Mouse (Mus musculus): ENCODE measurements at regions not wholly inside any gene's neighbourhood (a gene's known extent, or its start where the extent isn't known, plus 50 kb on each side); places are given as distances from the start of the nearest gene placed in this dataset.

DNA sequence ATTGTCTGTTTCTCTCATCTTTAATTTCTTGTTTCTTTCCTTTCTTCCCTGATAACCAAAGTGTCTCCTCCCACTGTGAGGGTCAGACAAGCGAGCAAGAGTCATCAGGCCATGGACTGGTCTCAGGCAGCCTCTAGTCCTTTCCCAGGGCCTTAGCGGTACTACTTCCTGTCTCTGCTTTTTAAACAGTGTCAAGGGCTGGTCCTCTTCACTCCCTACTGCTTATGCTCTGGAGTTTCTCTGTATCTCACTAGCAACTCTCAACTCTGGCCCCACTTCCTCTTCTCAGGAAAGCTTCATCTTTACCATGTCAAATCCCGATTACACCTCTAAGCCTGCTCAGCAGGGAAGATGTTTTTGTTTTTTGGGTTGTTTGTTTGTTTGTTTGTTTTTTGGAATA lies 124.1 kb downstream of the Pten start:
- no peak for DNase-seq (ENCODE audit: low spot score)

DNA sequence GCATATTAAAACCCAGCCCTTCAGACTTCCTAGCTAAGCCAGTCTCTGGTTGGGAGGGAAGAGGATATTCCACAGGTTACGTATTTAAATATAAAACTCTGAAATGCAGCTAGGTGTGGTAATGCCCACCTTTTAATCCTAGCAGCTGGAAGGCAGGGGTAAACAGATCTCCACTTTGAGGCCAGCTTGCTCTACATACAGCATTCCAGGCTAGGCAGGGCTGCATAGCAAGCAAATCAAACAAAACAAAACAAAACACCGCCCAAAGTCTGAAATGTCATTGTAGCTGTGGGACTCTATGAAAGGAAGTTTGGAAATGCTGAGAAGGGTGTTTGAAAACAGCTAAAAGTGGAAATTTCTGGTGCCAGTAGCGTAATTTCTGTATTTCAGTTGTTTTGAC lies 127.0 kb downstream of the Pten start:
- no peak for DNase-seq (ENCODE audit: low spot score)

DNA sequence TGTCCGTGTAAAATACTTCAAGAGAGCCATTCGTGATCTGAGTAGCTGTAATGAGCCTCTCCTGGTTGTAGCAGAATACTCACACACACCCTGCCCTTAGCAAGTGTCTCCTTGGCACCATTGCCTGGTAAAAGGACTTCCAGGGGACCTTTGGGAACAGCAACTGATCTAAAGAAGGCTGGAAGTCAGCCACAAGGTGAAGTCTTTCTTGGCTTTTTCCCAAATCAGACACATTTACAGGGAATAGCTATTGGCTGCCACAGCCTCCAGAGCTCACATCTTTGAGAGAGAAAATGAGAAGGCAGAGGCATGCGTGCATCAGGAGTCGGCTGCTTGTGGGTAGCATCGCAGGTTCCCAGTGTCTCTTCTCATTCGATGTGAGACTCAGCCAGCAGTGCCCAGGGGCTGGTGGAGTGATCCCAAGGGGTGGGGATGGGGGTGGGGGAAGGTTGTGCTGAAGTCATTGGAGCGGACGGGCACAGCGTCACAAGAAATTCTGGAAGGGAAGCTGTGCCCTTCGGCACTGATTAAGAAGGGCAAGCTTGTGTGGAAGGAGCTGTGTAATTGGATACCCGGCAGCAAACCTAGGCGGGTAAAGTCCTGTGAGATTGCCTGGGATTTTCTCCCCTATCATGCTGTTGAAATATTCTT lies 128.3 kb downstream of the Pten start:
- DNase-seq (ENCODE audit: low spot score), result peak; percentile 18

DNA sequence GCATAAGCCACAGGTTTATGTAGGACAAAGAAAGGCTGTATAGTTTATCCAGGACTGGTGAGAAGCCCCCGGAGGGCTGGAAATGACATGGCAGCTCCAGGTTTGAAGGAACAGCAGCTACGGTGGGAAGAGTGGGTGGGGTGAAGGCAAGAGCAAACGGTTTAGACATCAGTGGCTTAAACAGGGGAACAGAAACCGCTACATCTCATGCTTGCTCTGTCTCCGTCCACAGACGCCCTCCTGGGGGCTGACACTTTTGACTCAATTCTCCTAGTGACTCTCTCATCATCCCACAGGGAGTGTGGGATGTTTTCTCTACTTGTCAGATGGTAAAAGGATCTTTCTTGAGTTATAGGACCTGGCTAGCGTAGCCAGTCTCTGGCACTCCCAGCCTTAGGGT lies 129.9 kb downstream of the Pten start:
- no peak for DNase-seq (ENCODE audit: low spot score)

DNA sequence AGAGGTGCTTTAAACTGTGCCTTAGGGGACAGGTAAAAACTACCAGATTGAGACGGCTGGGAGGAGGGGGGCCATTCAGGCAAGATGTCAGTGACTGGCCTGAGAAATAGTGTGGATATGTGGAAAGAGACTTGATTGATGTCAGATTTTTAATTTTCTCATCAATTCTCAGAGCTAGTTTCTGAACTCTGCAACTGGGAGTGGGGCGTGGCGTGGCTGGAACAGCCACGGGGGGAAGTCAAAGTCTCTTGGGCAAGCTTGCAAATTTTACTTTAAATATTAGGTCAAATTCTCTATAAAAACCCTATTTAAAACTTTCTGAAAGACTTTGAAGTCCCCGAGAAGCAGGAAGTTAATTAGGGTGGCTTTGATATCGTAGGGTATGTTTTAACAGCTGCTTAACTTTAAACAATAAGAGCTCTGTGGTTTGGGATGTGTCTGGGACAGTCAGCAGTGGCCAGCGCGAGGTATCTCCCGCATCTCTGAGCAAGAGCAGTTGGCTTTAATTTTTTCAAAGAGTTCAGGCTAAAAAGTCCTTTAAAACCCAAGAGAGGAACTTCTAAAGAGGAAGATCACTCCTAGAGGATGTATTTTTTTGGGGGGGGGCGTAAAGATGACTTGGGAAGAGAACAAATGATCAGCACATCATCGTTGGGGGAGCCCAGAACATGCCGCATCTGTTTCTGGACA lies 131.5 kb downstream of the Pten start:
- DNase-seq (ENCODE audit: low spot score), result no peak

DNA sequence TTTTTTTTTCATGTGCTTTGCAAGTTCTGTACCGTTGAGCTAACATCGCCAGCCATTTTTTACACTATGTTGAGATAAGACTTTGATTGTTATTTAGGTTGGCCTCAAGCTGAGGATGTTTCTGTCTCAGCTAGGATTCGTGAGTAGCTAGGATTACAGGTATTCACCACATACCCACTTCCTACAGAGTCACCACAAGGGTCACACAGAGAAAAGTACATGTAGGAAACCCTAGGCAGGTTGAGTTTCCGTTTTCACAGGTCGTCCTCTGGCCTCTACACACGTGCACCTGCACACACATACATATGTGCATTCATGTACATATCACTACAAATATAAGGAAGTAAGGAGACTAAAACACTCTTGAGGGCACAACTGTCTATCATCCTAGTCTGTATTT lies 133.5 kb downstream of the Pten start:
- DNase-seq (ENCODE audit: low spot score), result no peak

DNA sequence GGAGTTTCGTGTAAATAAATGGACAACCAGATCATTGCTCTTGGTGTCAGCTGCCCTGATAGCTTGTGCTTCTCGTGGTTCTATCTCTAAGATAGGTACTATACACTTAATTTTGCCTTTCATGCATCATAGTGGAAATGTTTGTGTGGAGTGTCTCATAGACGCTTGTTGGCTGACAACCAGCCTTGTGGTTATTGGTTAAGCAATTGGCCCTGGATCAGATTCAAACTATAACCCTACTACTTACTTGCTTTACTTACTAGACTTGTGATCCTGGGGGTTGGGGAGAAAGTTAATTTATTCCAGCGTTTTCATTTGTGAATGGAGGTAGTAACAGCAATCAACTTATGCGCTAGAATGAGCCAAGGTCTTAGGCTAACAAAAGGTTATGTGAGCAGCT lies 135.2 kb downstream of the Pten start:
- DNase-seq (ENCODE audit: low spot score), result no peak

DNA sequence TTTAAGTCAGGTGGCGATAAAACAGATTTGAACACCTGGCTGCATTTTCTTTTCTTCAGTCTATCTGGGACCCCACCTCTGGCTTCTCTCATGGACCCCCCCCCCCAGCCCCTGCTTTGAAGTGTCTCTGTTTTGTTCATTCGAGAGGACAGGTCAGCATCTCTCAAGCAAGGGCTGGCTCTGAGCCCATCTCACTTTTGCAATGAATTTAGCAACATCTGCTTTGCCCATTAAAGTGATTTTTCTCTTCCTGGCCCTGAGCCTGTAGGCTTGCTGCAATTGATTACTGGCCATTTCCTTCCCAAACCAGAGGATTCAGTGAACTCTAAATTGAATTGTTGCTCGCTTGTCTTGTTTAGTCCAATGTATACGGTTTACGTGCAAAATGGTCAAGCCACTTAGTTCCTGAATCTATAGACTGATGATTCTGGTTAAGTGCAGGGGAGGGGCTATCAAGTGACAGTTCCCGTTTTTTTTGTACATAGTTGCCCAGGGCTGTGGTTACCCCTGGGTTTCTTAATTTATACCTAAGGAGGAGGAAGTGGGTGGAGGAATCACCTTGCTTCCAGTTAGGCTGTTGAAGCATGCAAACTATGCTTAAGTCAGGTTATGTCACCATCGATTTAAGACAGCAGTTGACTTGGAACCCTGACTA lies 146.3 kb downstream of the Pten start:
- no peak for DNase-seq (ENCODE audit: low spot score)

DNA sequence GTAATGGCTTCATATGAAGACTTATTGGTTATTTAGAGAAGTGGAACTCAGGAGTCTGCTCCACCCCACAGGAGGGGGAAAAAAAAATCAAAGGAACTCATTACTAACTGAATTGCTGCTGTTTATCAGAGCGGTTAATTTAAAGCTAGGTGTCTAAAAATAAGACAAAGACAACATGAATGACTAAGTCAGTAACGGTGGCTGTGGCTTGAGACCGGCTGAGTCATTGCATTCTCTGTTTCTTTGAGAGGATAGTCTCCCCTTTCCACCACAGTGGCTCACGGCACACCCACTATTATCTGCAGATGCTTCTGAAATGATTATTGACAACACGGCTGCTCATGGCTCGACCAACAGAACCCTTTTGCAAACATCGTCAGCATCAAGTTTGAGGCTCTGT lies 147.2 kb downstream of the Pten start:
- no peak for DNase-seq (ENCODE audit: low spot score)

DNA sequence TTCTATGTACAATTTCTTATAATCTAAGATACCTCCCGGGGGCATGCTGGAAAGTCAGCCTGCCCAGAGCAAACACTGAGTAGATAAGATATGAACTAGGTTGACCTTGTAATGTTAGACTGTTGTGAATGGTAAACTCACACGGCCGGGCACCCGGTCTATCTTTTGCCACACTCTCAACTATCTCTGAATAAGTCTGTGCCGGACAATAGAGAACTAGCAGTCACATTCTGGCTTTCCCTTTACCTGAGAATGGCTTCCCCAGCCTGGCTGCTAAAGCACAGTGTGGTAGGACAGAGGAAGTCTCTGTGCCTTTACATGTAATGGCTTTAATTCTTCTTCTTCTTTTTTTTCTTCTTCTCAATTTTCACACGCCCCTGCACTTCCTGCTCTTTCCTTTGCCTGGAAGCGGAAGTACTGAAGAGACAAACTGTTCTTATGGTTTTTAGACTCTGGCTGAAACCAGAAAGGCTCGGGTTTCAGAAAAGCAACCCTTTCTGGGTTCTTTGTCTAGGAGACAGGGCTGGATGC lies 148.7 kb downstream of the Pten start:
- peak; percentile 31 for DNase-seq (ENCODE audit: low spot score)

DNA sequence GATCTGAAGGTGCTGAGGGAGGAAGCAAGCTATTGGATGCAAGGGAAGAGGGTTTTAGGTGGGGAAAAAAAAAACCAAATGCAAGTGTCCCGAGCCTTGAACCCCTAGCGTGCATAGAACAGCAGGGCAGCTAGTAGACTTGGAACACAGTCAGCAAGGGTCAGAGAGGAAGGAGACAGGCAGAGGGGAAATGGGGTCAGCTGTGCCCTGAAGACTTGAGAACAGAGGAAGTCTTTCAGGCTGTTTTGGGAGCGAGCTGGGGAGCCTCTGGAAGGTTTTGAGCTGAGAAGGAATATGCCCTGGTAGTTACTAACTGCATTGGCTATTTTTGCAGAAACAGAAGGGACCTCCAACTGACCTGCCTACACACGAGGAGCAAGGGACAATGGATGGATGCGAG lies 149.5 kb downstream of the Pten start:
- no peak for DNase-seq (ENCODE audit: low spot score)

DNA sequence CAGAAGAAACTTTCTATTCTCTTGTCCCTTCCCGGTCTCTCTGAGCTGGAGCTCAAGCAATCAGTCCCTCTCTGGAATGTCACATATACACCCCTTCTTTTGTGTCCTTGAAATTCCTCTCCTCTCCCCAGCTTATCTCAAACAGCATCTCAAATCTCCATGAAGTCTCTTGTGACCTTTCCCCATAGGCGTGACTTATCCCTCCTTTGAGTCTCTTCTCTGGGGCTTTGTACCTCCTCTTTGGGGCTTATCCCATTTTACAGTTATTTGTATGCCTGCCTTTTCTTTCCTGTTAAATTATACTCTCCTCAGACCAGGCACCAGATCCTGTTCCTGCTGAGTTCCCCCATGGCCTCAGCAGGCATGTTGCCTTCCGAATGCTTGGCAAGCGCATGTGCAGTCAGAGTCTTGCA lies 152.8 kb downstream of the Pten start:
- no peak for DNase-seq (ENCODE audit: low spot score)

DNA sequence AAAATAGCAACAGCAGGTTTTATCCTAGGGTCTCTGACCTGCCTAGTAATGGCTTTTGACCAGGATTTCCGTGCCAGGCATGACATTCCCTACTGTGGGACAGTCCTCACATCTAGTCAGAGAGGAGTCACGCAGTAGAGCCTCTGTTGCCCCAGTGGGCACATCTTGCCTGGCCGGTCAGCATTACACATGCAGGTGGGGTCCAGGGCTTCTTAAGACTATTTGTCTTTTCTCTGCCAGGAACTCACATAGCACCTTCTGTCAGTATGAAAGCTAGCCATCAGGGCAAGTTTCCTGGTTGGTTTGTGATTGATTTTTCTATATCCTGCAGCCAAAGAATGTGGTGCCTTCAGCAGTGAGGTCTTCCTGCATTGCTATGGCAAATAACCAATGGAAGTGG lies 155.0 kb downstream of the Pten start:
- DNase-seq (ENCODE audit: low spot score), result no peak

DNA sequence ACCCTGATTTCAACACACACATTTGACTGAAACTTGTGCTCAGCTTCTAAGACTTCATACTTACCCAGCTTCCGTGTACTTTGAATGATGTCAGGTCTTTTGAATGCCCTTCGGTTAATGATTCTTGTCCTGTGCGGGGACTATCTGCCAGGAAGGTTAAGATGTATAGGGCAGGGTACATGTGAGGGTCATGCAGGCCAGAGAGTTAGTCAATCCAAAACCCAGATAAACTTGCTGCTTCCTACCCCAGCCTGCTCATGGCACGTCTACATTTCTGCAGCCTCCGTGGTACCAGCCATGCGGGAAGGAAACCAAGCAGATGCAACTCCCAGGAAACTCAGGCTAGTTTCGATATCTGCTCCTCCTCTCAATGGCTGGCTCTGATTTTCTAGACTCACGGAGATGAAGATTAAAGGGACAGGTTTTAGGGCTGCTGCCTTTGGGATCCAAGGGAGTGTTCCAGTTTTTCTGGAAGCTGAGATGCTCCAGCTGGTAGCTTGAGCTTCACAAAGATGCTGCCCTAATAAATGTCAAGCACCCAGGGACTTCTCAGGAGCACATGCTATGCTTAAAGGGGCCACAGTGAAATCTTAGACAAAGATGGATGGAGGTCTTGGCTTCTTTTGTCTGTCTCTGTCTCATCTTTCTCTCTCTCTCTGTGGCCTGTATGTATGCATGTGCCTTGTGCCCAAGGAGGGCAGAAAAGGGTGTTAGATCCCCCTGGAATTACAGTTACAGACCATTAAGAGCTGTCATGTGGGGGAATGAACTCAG lies 159.4 kb downstream of the Pten start:
- no peak for DNase-seq (ENCODE audit: low spot score)

DNA sequence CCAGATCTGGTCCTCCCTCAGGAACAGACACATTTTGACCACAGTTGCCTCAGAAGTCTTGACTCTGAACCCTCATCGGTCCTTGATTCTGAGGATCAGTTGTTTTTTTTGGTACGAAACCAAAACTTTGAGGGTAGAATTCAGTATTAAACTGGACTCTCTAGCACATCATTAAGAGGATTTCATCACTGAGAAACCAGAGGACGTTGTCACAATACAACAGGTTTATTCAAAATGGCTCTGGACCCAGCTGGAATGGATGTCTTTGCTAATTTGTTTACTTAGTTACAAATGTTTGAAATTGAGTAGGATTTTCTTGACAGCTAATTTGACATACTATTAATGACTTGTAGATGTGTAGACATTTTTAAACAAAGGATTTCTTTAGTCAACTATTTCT lies 163.7 kb downstream of the Pten start:
- DNase-seq (ENCODE audit: low spot score), result no peak

DNA sequence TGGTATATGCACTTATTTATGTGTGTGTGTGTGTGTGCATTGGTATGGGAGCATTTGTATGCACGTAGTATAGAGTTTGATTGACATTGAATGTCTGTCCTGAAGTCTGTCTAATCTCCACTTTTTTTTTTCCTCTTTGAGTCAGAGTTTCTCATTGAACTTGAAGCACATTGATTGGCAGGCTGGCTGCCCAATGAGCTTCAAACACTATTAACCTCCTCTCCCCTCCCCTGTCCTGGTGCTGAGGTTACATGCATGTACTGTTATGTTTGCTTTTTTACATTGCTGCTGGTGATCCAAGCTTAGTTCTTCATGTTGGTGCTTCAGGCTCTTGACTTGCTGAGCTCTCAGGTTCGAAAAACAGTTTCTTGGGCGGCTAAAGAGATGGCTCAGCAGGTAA lies 166.6 kb downstream of the Pten start:
- DNase-seq (ENCODE audit: low spot score), result no peak

DNA sequence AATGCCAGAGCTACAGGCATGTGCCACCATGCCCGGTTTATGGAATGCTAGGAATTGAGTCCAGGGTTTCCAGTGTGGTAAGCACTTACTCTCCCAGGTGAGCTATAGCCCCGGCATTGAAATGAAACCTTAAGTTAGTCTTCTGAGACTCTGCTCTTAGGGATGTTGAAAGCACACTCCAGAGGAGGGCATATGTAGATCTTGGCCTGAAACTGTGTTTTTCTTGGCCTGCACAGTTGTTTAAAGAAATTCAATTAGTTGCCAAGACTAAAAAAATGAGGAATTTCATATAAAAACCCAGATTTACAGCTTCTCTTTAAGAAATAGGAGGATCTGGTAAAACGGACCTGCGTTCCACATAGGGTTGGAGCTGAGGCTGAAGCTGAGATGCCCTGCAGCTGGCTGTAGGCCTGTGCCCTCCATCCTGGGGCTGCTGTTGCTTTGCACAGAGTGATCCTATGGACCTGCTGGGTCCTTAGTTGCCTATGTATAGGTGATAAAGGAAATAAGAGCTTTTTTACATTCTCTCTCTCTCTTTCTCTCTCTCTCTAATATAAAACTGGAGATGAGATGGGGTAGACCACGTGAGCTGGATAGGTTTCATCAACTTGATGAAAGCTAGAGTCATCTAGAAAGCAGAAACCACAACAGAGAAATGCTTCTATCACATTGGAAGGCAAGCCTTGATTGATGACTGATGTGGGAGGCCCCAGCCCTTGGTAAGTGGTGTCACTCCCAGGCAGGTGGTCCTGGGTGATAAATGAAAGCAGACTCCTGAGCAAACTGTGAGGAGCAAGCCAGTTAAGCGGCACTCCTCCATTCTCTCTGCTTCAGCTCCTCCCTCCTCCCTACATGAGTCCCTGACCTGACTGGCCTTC lies 168.6 kb downstream of the Pten start:
- DNase-seq (ENCODE audit: low spot score), result no peak

DNA sequence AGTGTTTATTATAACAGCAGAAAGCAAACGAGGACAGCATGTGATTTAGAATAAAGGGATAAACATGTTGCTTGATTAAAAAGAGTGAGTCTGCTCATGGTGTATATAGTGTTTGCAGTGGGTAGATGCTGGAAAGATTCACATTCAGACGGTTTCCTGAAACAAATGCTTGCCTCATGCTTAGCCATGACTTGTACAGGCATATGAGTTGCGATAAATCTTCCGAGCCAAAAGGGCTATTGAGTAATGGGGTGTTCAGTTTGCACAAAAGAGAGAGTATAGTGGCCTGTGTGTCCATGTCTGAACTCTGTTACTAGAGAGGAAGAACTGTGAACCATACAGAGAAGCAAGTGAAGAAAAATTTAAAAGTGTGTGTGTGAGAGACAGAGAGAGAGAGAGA lies 169.3 kb downstream of the Pten start:
- DNase-seq (ENCODE audit: low spot score), result no peak

DNA sequence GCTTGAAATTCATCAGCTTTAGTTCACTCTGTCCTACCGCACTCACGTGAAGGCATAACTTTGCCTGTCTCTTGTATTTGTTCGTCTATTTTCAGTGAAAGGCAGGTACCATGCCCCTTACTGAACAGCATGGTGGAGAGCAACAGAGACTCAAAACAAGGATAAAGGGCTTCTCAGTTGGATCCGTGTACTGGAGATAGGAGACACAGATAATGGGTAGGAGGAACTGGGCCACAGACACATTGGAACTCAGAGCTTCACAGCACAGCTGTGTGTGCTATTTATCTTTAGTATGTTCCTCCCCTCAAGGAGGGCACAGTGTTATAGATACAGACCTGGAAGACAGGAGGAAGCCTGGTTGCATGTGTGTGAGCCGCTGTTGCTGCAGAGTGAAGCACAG lies 176.4 kb downstream of the Pten start:
- no peak for DNase-seq (ENCODE audit: low spot score)

DNA sequence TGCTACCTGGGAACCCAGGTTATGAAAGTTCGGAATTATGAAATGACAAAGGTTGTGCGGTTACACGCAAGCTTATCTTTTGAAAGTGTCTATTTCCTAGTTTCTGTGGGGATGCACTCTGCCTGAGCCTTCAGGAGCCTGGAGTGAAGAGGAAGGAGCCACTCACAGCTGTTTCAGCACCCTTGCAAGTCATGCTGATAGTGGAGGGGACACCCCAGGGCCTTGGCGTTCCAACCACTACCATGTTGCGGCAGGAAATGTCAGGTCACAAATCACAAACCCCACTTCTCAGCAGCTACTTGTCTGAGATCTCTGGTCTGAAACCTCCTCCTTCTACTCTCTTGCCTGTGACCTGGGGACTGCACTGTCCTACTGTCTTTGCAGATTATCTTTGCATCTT lies 178.3 kb downstream of the Pten start:
- DNase-seq (ENCODE audit: low spot score), result no peak

DNA sequence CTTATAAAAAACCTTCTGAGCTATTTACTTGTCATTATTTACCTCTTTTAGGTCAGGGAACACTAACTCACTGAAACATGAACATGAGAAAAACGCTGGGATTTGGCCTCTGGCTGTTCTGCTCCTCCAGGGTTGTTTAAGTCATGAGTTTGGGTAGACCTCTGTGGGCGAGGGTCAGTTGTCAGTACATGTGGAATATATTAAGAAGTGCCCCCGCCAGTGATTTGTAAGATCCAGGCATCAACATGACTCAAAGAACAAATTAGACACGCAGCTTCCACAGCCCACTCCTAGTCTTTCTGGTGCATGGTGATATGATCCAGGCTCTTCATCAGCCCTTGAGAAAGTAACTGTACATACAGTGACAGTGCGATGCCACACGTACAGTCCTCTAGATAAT lies 180.3 kb downstream of the Pten start:
- DNase-seq (ENCODE audit: low spot score), result no peak

DNA sequence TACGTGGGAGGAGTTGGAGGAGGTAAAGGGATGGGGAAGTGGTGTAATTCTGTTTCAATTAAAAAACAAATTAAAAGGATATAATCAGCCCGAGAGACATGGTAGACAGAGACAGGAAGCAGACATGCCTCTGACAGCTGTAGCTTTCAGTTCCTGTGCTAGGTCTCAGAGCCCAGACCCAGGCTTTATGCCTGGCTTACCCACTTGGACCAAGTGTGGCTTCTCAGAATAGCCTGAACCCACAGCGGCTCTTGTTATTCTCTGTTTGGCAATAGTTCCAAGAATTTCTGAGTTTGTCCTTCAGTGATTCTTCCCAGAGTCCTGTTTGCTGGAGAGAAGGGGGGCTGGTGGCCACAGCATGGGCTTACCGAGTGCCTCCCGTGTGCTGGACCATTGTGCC lies 182.4 kb downstream of the Pten start:
- no peak for DNase-seq (ENCODE audit: low spot score)
